Mouse (Mus musculus) cerebellum, adult 11-12 months (tissue): ENCODE results near the gene Bicd2.

Experiments used
- DNase-seq: peaks from one replicate; pipeline ENCODE4 v3.0.0; 2022

Bicd2 gene

GRCm38 (mm10) chr13:49407795-49408194, 66.4 kb downstream of the Bicd2 start:
- DNase-seq, result no peak

- peak; percentile 99 for DNase-seq
Measured at GRCm38 (mm10) chr13:49420754-49421605, 79.6 kb downstream of the Bicd2 start, which contains the start of gene Ippk. Ippk (plus strand) TSS chr13:49421249.

- DNase-seq, result no peak
Measured at GRCm38 (mm10) chr13:49421606-49421917, 80.2 kb downstream of the Bicd2 start.

- DNase-seq, result no peak
Measured at GRCm38 (mm10) chr13:49421959-49422358, 80.6 kb downstream of the Bicd2 start.

GRCm38 (mm10) chr13:49426736-49427135, 85.4 kb downstream of the Bicd2 start:
- no peak for DNase-seq

- DNase-seq, result no peak
Measured at GRCm38 (mm10) chr13:49428042-49428675, 86.8 kb downstream of the Bicd2 start.

- no peak for DNase-seq
Measured at GRCm38 (mm10) chr13:49430529-49430928, 89.1 kb downstream of the Bicd2 start.

GRCm38 (mm10) chr13:49433268-49434029, 92.1 kb downstream of the Bicd2 start:
- DNase-seq, result no peak

GRCm38 (mm10) chr13:49435745-49436144, 94.4 kb downstream of the Bicd2 start:
- no peak for DNase-seq

GRCm38 (mm10) chr13:49436170-49436569, 94.8 kb downstream of the Bicd2 start:
- no peak for DNase-seq
